ENCODE assay signal across 19 mouse cellular contexts in the genomic region with DNA sequence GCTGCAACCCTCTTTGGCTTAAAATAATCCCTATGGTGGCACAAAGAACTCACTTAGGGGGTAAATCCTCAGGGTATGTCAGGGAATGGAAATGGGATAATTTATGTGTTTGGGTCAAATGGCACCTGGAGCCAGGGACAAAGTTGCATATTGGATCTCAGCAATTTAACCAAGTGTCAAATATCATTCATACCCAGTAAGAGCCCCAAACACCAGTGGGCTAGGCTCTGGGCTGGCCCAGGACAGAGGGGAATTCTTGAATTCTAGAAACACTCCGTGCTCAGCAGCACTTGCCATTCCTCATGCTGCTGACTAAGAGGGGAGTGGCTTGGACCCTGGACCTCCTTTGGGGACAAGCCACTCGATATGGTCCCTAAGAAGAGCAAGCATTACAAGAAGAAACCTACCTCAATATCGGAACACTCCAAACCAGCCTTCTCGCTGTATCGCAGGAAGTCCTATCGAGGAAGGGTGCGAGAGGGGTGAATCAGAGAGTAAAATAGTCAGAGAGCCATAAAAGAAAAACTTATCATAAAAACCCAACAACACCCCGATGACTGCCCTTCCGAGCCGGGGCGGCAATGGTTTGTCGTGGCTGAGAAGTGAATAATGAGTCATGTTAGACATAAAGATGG.
DNase-seq lines count a peak whose midpoint lies in the region; ATAC-seq and TF ChIP-seq lines count a peak whose summit lies in the region.
"Had no signal": no experiment of that assay in that cellular context is flagged by ENCODE, and none has a peak within 500 bp of the region (broad histone marks: within the 10 kb centered on the region; RNA-seq: fewer than 3 reads in every experiment).

No protein-coding gene starts in this region.

- intact Hi-C loops in heart, adult 2 months (cut with DNase I): no loop called here

- ATAC-seq in liver, embryonic 11.5 days (replicated peaks; ENCODE audit: low FRiP score): no peak
- ATAC-seq in liver, embryonic 15.5 days (ENCODE audit: insufficient read depth): no peak
- ATAC-seq in megakaryocyte progenitor cell, adult 5-6 weeks (replicated peaks; ENCODE audit: poor library complexity): no peak
- ATAC-seq: inflammation-experienced regulatory T-cells, adult 6 months had no signal

- no peaks in the 10 kb centered on the region for H3K9me3 ChIP-seq in liver, embryonic 11.5 days (ENCODE audit: control insufficient read depth, low read length)
- H3K9me3 ChIP-seq in liver, embryonic 15.5 days (replicated peaks): no peaks in the 10 kb centered on the region
- H3K9me3 ChIP-seq: hindbrain, embryonic 12.5 days; lung, embryonic 15.5 days had no signal

- peaks cover 8% of the 10 kb centered on the region for H3K4me1 ChIP-seq in heart, adult 2 months (ENCODE audit: control insufficient read depth, insufficient read depth, low read length)
- H3K4me1 ChIP-seq in liver, embryonic 11.5 days (replicated peaks; ENCODE audit: control insufficient read depth, insufficient read depth, low read length): peaks cover 74% of the 10 kb centered on the region
- peaks cover 84% of the 10 kb centered on the region for H3K4me1 ChIP-seq in liver, embryonic 15.5 days (replicated peaks)
- H3K4me1 ChIP-seq: hindbrain, embryonic 12.5 days had no signal

- TF ChIP-seq POLR2A in heart, adult 2 months (IDR thresholded peaks at IDR 0.05; ENCODE audit: insufficient read depth, low read depth, low read length): no peak

- TF ChIP-seq EP300 in heart, adult 2 months (IDR thresholded peaks at IDR 0.05; ENCODE audit: insufficient read depth, low read depth, low read length): no peak

- DNase-seq in heart, adult 2 months: no peak
- no peak for DNase-seq in heart, postnatal 4 days
- DNase-seq in liver, embryonic 11.5 days (ENCODE audit: low spot score): no peak
- no peak for DNase-seq in liver
- no peak for DNase-seq in layer of hippocampus, postnatal 14 days (ENCODE audit: low spot score in 2 of 2)
- no peak for DNase-seq in lung, adult 18-20 months
- DNase-seq: adrenal gland, postnatal 25 days; B cell, adult 2 months; cerebellum, adult 18-20 months; cerebellum, postnatal 36 days; gastrocnemius, postnatal 25 days; midbrain, embryonic 14.5 days; right cerebral cortex, adult 18-20 months; spleen, adult 18-20 months had no signal

- H3K79me2 ChIP-seq in heart, adult 2 months (replicated peaks; ENCODE audit: control insufficient read depth, insufficient read depth, low read length): no peaks in the 10 kb centered on the region

- H3K4me2 ChIP-seq in liver, embryonic 11.5 days: peak overlapping the region; percentile 66
- H3K4me2 ChIP-seq in liver, embryonic 15.5 days: peak overlapping the region; percentile 65
- H3K4me2 ChIP-seq: hindbrain, embryonic 12.5 days; lung, embryonic 15.5 days had no signal

- H3K27ac ChIP-seq in heart, adult 2 months: peak overlapping the region; percentile 23; the same call in 1 of the 2 replicates
- H3K27ac ChIP-seq in liver, embryonic 11.5 days (ENCODE audit: low read depth, low read length): peak overlapping the region; percentile 93
- H3K27ac ChIP-seq in liver, embryonic 15.5 days (replicated peaks): peak overlapping the region; percentile 79
- H3K27ac ChIP-seq: hindbrain, embryonic 12.5 days; lung, embryonic 15.5 days had no signal

- no peaks in the 10 kb centered on the region for H3K27me3 ChIP-seq in heart, adult 2 months (ENCODE audit: control insufficient read depth, insufficient read depth, low read length)
- no peaks in the 10 kb centered on the region for H3K27me3 ChIP-seq in liver, embryonic 11.5 days (replicated peaks; ENCODE audit: control insufficient read depth, insufficient read depth, low read length)
- H3K27me3 ChIP-seq in liver, embryonic 15.5 days: no peaks in the 10 kb centered on the region
- H3K27me3 ChIP-seq: hindbrain, embryonic 12.5 days; lung, embryonic 15.5 days had no signal

- H3K4me3 ChIP-seq in heart, adult 2 months: no peak overlapping the region
- H3K4me3 ChIP-seq in liver, embryonic 11.5 days (ENCODE audit: low read depth, low read length): no peak overlapping the region
- peak overlapping the region; percentile 29 for H3K4me3 ChIP-seq in liver, embryonic 15.5 days (replicated peaks)
- H3K4me3 ChIP-seq: hindbrain, embryonic 12.5 days; lung, embryonic 15.5 days had no signal

- TF ChIP-seq CTCF in heart, adult 2 months (IDR thresholded peaks at IDR 0.05): no peak

- WGBS in heart, adult 2 months: 87% methylated on average over 12 of the region's 12 CpGs
- WGBS in liver, embryonic 11.5 days: 70% methylated on average over 12 of the region's 12 CpGs
- WGBS in liver, embryonic 15.5 days (ENCODE audit: insufficient replicate concordance): 61% methylated on average over 12 of the region's 12 CpGs

- no peak overlapping the region for H3K9ac ChIP-seq in heart, adult 2 months (ENCODE audit: low read depth, low read length)
- peak overlapping the region; percentile 39; the same call in 1 of the 2 replicates for H3K9ac ChIP-seq in liver, embryonic 11.5 days (ENCODE audit: low read depth, low read length)
- 0 out of 2 replicates have a peak overlapping the region, but pooled peaks have one; percentile 37 for H3K9ac ChIP-seq in liver, embryonic 15.5 days
- H3K9ac ChIP-seq: hindbrain, embryonic 12.5 days; lung, embryonic 15.5 days had no signal

- peaks cover 7% of the 10 kb centered on the region; the same call in 1 of the 2 replicates for H3K36me3 ChIP-seq in heart, adult 2 months (ENCODE audit: control insufficient read depth, insufficient read depth, low read length)
- H3K36me3 ChIP-seq in liver, embryonic 11.5 days (ENCODE audit: control insufficient read depth, insufficient read depth, low read length): peaks cover 15% of the 10 kb centered on the region
- no peaks in the 10 kb centered on the region; the same call in 1 of the 2 replicates for H3K36me3 ChIP-seq in liver, embryonic 15.5 days (replicated peaks)

Comparison
In these comparisons a context has a peak if more than half of its experiments do, and no peak if none do; other contexts are left out.
1. H3K27ac ChIP-seq: peak in every context shown above with its lines; median percentile 93 in liver, embryonic 11.5 days; 79 in liver, embryonic 15.5 days; 23 in heart, adult 2 months.